Mouse (Mus musculus) testis, adult 2 months (tissue): Measurements from ENCODE around the gene Chkb.

Experiments used
- CTCF ChIP-seq: fragments of 200-500 bp; IDR thresholded peaks from 2 replicates; pipeline ENCODE4 v1.5.1; 2012; ENCODE audit warnings: low read depth, mild to moderate bottlenecking, inconsistent platforms, low read length, moderate library complexity; ENCODE audit not compliant: control insufficient read depth, insufficient read depth, insufficient replicate concordance
- POLR2A ChIP-seq: fragments of 200-500 bp; IDR thresholded peaks from 2 replicates; pipeline ENCODE4 v1.6.1; 2012; ENCODE audit warnings: low read depth, mild to moderate bottlenecking, inconsistent platforms, low read length, moderate library complexity; ENCODE audit not compliant: control insufficient read depth

GRCm38 (mm10) chr15:89377362-89377761, 52.3 kb downstream of the Chkb start:
- TF ChIP-seq POLR2A (0 out of 2 replicates have a peak, but pooled peaks have one; percentile 16), CTCF (no peak; the same call in 1 of the 2 replicates)
